Mouse (Mus musculus) lung, postnatal 0 days (tissue): ENCODE measurements at regions not wholly inside any gene's neighbourhood (a gene's known extent, or its start where the extent isn't known, plus 50 kb on each side); places are given as distances from the start of the nearest gene placed in this dataset.

Experiments
- CTCF ChIP-seq: IDR thresholded peaks from 2 replicates; pipeline ENCODE4 v1.5.1; 2016; ENCODE audit warnings: antibody characterized with exemption, mild to moderate bottlenecking
- EP300 ChIP-seq: IDR thresholded peaks from 2 replicates; pipeline ENCODE4 v1.6.1; 2016; ENCODE audit warnings: antibody characterized with exemption, mild to moderate bottlenecking, control low read depth

- TF ChIP-seq EP300, result no peak
- no peak for TF ChIP-seq CTCF
Measured at GRCm38 (mm10) chr2:149724279-149724678, 104.7 kb upstream of the Syndig1 start.
